Mouse (Mus musculus): Measurements from ENCODE around the gene Adarb2. TPM values are rescaled to one million over a fixed set of nuclear protein-coding genes. Genes with fewer than 3 reads are reported as not detected.

Adarb2 gene
- polyA plus RNA-seq, 1 experiment: 0.04 TPM

DNA sequence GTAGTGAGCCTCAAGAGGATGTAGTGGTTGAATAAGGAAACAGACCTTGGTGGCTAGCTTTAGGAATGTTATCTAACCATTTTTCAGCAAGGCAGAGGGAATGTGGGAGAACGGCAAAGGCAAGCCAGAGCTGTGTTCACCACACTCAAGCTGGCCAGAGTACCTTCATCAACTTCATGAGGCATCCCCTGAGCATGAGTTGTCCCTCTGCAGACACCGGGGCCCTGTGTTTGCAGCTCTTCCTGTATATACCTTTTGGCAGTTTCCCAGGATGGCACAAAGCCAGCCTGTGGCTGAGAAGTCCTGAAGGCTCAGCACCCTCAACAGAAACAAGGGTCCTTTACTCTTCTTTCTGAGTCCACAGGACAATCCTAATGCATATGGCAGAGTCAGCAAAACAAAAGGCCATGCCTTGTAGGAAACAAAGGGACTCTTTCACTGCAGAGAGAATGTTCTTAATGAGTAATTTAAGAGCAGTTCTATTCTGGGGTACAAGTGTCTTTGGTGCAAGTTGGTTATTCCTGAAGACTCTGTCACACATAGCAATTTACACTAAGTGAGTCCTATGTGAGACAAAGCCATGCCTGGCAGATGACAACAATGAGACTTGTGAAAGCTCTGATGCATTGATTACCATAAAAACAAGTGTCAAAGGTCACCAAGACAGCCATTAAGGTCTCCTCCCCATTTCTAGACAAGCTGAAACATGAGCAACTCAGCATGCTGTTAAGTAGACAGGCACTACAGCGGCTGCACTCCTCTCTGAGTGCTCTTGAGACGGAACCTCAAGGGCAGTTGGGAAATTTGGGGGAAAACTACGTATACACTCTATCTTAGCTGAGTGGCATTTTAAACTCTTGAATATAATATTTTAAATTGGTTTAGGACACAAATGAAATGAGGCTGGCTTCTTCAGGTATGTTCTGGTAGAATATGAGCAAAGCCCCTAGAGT lies 431.0 kb downstream of the Adarb2 start:
- WGBS: 59% methylated on average over 5 of the region's 5 CpGs
- no peaks in the 10 kb centered on the region for H3K36me3 ChIP-seq (ENCODE audit: control insufficient read depth, insufficient read depth, low read length)
- no peak overlapping the region for H3K4me3 ChIP-seq (ENCODE audit: extremely low read depth, insufficient read depth, insufficient read length)
- no peak for TF ChIP-seq CTCF (IDR thresholded peaks at IDR 0.05; ENCODE audit: extremely low read depth, insufficient read depth, insufficient read length, insufficient replicate concordance)
- TF ChIP-seq POLR2A (IDR thresholded peaks at IDR 0.05; ENCODE audit: low read depth, low read length): no peak
- no peak overlapping the region for H3K27ac ChIP-seq (ENCODE audit: insufficient read depth, low read length)
- no peaks in the 10 kb centered on the region for H3K27me3 ChIP-seq (ENCODE audit: control insufficient read depth, insufficient read depth, low read length)
- DNase-seq (ENCODE audit: low read depth in 1 of 2, low spot score in 2 of 2): no peak
- H3K4me1 ChIP-seq (ENCODE audit: control insufficient read depth, insufficient read depth, insufficient read length): no peaks in the 10 kb centered on the region

DNA sequence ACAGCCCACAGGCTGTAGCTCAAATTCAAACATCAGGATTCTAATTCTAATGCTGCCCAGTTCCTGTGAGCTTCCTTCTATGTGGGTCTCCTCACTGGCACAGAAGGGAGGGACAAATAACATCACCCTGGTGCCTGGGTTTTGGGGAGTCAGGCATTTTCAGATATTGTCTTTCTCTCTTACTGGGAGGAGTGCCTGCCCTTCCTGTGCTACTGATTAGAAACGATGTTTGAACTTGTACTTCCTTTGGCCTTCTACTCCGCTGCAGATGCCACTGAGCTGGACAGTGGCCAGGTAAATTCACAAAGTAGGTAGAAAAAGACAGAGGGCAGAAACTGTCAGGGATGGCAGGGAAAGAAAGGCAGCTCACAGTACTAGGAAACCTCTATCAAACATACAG lies 439.4 kb downstream of the Adarb2 start:
- no peak for DNase-seq (ENCODE audit: low read depth in 1 of 2, low spot score in 2 of 2)
- WGBS: 41% methylated on average over 2 of the region's 2 CpGs
- Histone ChIP-seq H3K36me3 (ENCODE audit: control insufficient read depth, insufficient read depth, low read length) (no peaks in the 10 kb centered on the region), H3K27me3 (ENCODE audit: control insufficient read depth, insufficient read depth, low read length) (no peaks in the 10 kb centered on the region), H3K27ac (ENCODE audit: insufficient read depth, low read length) (no peak overlapping the region), H3K4me3 (ENCODE audit: extremely low read depth, insufficient read depth, insufficient read length) (no peak overlapping the region), H3K4me1 (ENCODE audit: control insufficient read depth, insufficient read depth, insufficient read length) (no peaks in the 10 kb centered on the region)
- TF ChIP-seq POLR2A (IDR thresholded peaks at IDR 0.05; ENCODE audit: low read depth, low read length): no peak
- no peak for TF ChIP-seq CTCF (IDR thresholded peaks at IDR 0.05; ENCODE audit: extremely low read depth, insufficient read depth, insufficient read length, insufficient replicate concordance)

DNA sequence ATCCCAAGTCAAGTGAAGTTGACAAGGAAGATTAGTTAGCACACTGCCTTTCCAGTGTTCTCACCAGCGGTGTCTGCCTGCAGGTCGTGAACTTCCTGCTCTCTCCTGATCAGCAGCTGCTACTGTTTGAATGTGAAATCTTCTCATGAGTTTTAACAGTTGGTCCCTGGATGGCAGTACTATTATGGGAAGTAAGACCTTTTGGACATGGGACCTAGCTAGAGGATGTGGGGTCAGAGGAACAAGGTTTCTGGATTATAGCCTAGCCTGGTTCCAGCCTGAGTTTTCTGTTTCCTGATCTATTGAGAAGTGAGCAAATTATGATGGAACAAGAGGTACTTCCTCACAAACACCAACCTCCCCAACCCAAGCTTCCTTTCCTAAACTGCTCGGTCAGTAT lies 441.3 kb downstream of the Adarb2 start:
- no peaks in the 10 kb centered on the region for H3K4me1 ChIP-seq (ENCODE audit: control insufficient read depth, insufficient read depth, insufficient read length)
- 25% methylated on average over 3 of the region's 3 CpGs for WGBS
- no peak overlapping the region for H3K27ac ChIP-seq (ENCODE audit: insufficient read depth, low read length)
- H3K36me3 ChIP-seq (ENCODE audit: control insufficient read depth, insufficient read depth, low read length): no peaks in the 10 kb centered on the region
- DNase-seq (ENCODE audit: low read depth in 1 of 2, low spot score in 2 of 2): no peak
- H3K4me3 ChIP-seq (ENCODE audit: extremely low read depth, insufficient read depth, insufficient read length): no peak overlapping the region
- no peaks in the 10 kb centered on the region for H3K27me3 ChIP-seq (ENCODE audit: control insufficient read depth, insufficient read depth, low read length)
- no peak for TF ChIP-seq CTCF (IDR thresholded peaks at IDR 0.05; ENCODE audit: extremely low read depth, insufficient read depth, insufficient read length, insufficient replicate concordance)
- no peak for TF ChIP-seq POLR2A (IDR thresholded peaks at IDR 0.05; ENCODE audit: low read depth, low read length)

DNA sequence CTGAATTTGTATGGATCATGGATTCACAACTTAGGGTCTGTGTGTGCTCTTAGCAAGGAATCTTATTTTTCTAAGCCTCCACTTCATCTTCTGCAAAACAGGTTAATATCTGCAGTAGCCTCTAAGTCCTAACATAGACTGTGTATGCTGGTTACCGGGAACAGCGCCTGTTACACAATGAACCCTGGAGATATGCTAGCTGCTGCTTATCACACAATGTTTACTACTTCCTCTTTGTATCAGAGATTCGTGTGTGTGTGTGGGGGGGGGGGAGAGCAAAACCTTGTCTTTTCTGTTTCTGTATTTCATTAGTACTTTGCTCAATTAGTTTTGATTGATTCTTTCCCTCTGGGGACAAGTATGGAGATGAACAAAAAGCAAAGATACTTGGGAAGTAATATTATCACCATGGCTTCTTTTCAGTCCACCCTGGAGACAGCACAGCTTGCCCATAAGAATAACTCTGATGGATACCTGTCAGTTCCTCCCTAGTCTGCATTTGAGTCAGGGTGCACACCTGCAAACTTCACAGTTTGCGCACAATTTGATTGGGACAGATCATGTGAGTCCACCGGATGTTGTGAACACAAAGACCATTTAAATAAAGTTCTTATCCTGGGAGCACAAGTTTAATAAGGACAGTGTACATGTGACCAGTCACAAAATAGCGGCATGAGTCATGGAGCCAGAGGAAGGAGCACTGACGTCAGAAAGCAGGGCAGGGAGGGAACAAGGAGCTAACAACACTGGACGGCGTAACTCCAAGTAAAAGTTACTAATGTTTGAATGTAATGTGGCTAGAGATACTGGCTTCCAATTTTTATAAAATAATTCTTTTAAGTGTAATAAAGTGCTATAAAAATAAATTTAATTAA lies 442.4 kb downstream of the Adarb2 start:
- Histone ChIP-seq H3K27ac (ENCODE audit: insufficient read depth, low read length) (no peak overlapping the region), H3K4me1 (ENCODE audit: control insufficient read depth, insufficient read depth, insufficient read length) (no peaks in the 10 kb centered on the region), H3K36me3 (ENCODE audit: control insufficient read depth, insufficient read depth, low read length) (no peaks in the 10 kb centered on the region), H3K27me3 (ENCODE audit: control insufficient read depth, insufficient read depth, low read length) (no peaks in the 10 kb centered on the region), H3K4me3 (ENCODE audit: extremely low read depth, insufficient read depth, insufficient read length) (no peak overlapping the region)
- TF ChIP-seq CTCF (IDR thresholded peaks at IDR 0.05; ENCODE audit: extremely low read depth, insufficient read depth, insufficient read length, insufficient replicate concordance) (no peak), POLR2A (IDR thresholded peaks at IDR 0.05; ENCODE audit: low read depth, low read length) (no peak)
- 54% methylated on average over 9 of the region's 9 CpGs for WGBS
- DNase-seq (ENCODE audit: low read depth in 1 of 2, low spot score in 2 of 2): no peak

DNA sequence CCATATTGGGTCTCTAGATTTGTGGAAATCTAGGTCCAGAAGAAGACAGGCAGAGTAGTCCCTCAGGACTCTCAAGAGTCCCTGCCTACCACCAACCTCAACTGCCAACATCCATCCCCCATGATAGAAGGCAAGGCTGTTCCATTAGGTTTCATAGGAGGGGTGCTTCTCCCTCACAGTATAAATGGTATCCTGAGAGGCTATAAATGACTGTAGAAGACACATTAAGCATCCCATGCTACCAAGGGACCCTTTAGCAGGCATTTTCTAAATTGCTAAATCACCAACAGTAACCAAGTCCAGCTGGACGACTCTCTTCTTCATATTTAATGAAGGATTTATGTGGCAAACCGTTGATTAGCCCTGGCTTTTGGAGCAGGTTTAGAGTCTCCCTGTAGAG lies 446.6 kb downstream of the Adarb2 start:
- Histone ChIP-seq H3K27me3 (ENCODE audit: control insufficient read depth, insufficient read depth, low read length) (no peaks in the 10 kb centered on the region), H3K4me3 (ENCODE audit: extremely low read depth, insufficient read depth, insufficient read length) (no peak overlapping the region), H3K27ac (ENCODE audit: insufficient read depth, low read length) (no peak overlapping the region), H3K36me3 (ENCODE audit: control insufficient read depth, insufficient read depth, low read length) (no peaks in the 10 kb centered on the region), H3K4me1 (ENCODE audit: control insufficient read depth, insufficient read depth, insufficient read length) (no peaks in the 10 kb centered on the region)
- TF ChIP-seq POLR2A (IDR thresholded peaks at IDR 0.05; ENCODE audit: low read depth, low read length): no peak
- DNase-seq (ENCODE audit: low read depth in 1 of 2, low spot score in 2 of 2): no peak
- 77% methylated on average over 2 of the region's 2 CpGs for WGBS

DNA sequence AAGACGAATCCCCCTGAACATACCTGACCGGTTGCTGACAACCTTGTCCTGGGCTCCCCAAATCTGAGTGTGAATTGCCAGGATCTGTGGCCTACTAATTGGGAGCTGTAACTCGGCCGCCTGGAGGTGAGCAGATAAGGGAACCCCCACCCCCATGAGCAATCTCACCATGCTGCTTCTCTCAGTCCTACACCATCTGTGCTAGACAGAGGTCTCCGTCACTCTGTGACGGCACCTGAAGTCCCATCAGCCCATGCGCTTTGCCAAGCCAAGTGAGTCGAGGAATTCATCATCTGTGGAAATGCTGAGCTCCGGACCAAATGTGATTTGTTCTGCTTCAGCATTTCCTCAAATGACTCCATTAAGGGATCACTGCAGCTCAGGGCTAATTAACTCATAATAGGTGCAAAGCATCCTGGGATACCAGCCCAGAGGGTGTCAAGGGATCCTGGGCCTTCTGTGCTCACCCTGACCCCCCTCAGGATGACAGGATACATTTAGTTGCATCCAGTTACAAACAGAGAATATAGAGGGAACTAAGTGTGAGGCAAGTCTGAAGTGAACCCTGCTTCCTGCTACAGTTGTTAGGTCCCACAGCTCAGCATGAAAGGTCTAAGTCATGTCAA lies 462.1 kb downstream of the Adarb2 start:
- TF ChIP-seq POLR2A (IDR thresholded peaks at IDR 0.05; ENCODE audit: low read depth, low read length): no peak
- DNase-seq (ENCODE audit: low read depth in 1 of 2, low spot score in 2 of 2): no peak
- Histone ChIP-seq H3K4me3 (ENCODE audit: extremely low read depth, insufficient read depth, insufficient read length) (no peak overlapping the region), H3K4me1 (ENCODE audit: control insufficient read depth, insufficient read depth, insufficient read length) (no peaks in the 10 kb centered on the region), H3K36me3 (ENCODE audit: control insufficient read depth, insufficient read depth, low read length) (no peaks in the 10 kb centered on the region), H3K27ac (ENCODE audit: insufficient read depth, low read length) (no peak overlapping the region), H3K27me3 (ENCODE audit: control insufficient read depth, insufficient read depth, low read length) (no peaks in the 10 kb centered on the region)
- WGBS: 92% methylated on average over 9 of the region's 9 CpGs

All from spleen, adult 2 months (tissue).